Mouse (Mus musculus): ENCODE measurements around the gene Neurl1a.

GRCm38 (mm10) chr19:47204653-47205052, 26.0 kb downstream of the Neurl1a start:
- TF ChIP-seq POLR2A (IDR thresholded peaks at IDR 0.05; ENCODE audit: control insufficient read depth, extremely low read depth, insufficient read depth, low read length, poor library complexity) (no peak), CTCF (IDR thresholded peaks at IDR 0.05; ENCODE audit: borderline replicate concordance, control insufficient read depth, extremely low read depth, insufficient read depth, low read length, poor library complexity) (no peak)
